Mouse (Mus musculus) liver, adult 2 months (tissue): Measurements from ENCODE around the gene Ldlrad3. TPM values are rescaled to one million over a fixed set of nuclear protein-coding genes. Genes with fewer than 3 reads are reported as not detected.

ENCODE experiments used
- DNase-seq: peaks from one replicate; pipeline ENCODE4 v3.0.0-alpha.2; 2011; ENCODE audit warnings: low read depth, low spot score; ENCODE audit errors: extremely low read depth
- H3K27ac ChIP-seq: fragments of 200-500 bp; replicated peaks from 2 replicates; pipeline ENCODE4 v1.5.1; 2012; ENCODE audit warnings: low read depth, mild to moderate bottlenecking, control low read depth, inconsistent platforms, low read length; ENCODE audit not compliant: insufficient read depth
- H3K27me3 ChIP-seq: fragments of 200-500 bp; 2 replicates; pipeline ENCODE4 v1.6.1; 2012; ENCODE audit warnings: mild to moderate bottlenecking, moderate library complexity, low read length, inconsistent platforms; ENCODE audit not compliant: control insufficient read depth, insufficient read depth
- H3K36me3 ChIP-seq: fragments of 200-500 bp; 2 replicates; pipeline ENCODE4 v1.6.1; 2012; ENCODE audit warnings: low read length, inconsistent platforms; ENCODE audit not compliant: control insufficient read depth, insufficient read depth
- H3K4me1 ChIP-seq: fragments of 200-500 bp; 2 replicates; pipeline ENCODE4 v1.6.1; 2011; ENCODE audit warnings: low read length; ENCODE audit not compliant: control insufficient read depth, insufficient read depth
- H3K4me3 ChIP-seq: fragments of 200-500 bp; 2 replicates; pipeline ENCODE4 v1.5.1; 2011; ENCODE audit warnings: low read depth, mild to moderate bottlenecking, control low read depth, low read length, moderate library complexity; ENCODE audit not compliant: insufficient read depth
- H3K79me2 ChIP-seq: fragments of 200-500 bp; 2 replicates; pipeline ENCODE4 v1.6.1; 2012; ENCODE audit warnings: inconsistent platforms, mild to moderate bottlenecking, low read length, moderate library complexity; ENCODE audit not compliant: control insufficient read depth, insufficient read depth
- H3K9ac ChIP-seq: fragments of 200-500 bp; 2 replicates; pipeline ENCODE4 v1.6.1; 2012; ENCODE audit warnings: low read depth, mild to moderate bottlenecking, control low read depth, inconsistent platforms, low read length
- CTCF ChIP-seq: fragments of 200-500 bp; IDR thresholded peaks from 2 replicates; pipeline ENCODE4 v1.5.1; 2011; ENCODE audit warnings: low read depth, low read length, control low read depth
- POLR2A ChIP-seq: fragments of 200-500 bp; IDR thresholded peaks from 2 replicates; pipeline ENCODE4 v1.6.1; 2011; ENCODE audit warnings: low read length, control low read depth; ENCODE audit not compliant: insufficient read depth; ENCODE audit errors: extremely low read depth
- WGBS: fragments of 180-500 bp; shearing (Covaris S2); methylation state at CpG from one replicate; pipeline ENCODE4 v1.1.7; 2018; 5-methylcytosine and 5-hydroxymethylcytosine counted together
- polyA plus RNA-seq: library from polyadenylated mRNA; depleted of rRNA; stranded (reverse); fragments of >200 nt; gene quantifications from 2 replicates; pipeline ENCODE4 v1.2.3, GENCODE M21; 2012
- total RNA-seq: library from RNA; depleted of rRNA; stranded (reverse); fragments of >200 nt; gene quantifications from 2 replicates; pipeline ENCODE4 v1.2.3, GENCODE M21; 2014

Ldlrad3 gene
- total and polyA plus RNA-seq, 2 experiments = 2.8 to 4.5 TPM

DNA sequence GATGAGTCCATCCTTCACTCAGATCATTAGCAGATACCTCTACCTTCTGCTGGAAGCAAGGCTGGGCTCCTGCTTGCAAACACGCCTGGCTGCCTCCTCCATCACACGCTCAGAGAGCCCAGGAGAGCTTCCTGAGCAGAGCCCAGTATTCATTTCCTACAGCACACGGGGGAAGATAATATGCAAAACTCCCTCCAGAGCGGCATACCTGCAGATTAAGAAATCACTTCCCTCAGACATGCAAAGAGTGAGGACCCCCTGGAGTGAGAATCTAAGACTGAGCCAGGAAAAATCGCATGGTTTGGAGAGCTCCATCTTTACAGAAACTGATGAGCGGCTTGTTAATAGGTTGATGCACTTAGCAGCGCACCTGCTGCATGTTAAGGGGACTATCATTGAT is 158.9 kb downstream of the Ldlrad3 start:
- TF ChIP-seq CTCF (no peak), POLR2A (no peak)
- H3K4me1 ChIP-seq = no peaks in the 10 kb centered on the region
- 92% methylated on average over 7 of the region's 7 CpGs for WGBS
- H3K4me3 ChIP-seq = no peak overlapping the region
- DNase-seq = no peak
- no peaks in the 10 kb centered on the region for H3K36me3 ChIP-seq
- no peak overlapping the region for H3K9ac ChIP-seq
- no peak overlapping the region for H3K27ac ChIP-seq
- no peaks in the 10 kb centered on the region for H3K27me3 ChIP-seq
- no peaks in the 10 kb centered on the region; the same call in 1 of the 2 replicates for H3K79me2 ChIP-seq

DNA sequence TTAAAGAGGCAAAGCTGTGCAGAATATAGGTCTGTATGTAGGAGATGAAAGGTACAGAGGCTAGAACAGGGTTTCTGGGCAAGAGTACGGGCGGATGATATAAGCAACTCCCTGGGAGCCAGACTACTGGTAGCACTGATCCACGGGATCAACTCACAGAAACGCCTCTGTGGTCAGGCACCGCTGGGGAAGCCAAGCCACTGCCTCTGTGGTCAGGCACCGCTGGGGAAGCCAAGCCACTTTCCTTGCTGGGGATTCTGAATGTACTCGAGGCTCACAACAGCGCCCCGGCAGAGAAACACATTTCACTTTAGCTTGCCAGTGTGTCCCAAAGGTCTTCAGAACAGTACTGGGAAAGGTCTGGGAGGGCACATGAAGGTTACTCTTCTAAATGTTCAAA is 160.0 kb downstream of the Ldlrad3 start:
- TF ChIP-seq POLR2A (no peak), CTCF (no peak)
- no peaks in the 10 kb centered on the region; the same call in 1 of the 2 replicates for H3K79me2 ChIP-seq
- H3K27ac ChIP-seq = no peak overlapping the region
- DNase-seq = no peak
- no peaks in the 10 kb centered on the region for H3K36me3 ChIP-seq
- no peaks in the 10 kb centered on the region for H3K27me3 ChIP-seq
- WGBS = 95% methylated on average over 9 of the region's 9 CpGs
- no peak overlapping the region for H3K9ac ChIP-seq
- H3K4me3 ChIP-seq = no peak overlapping the region
- H3K4me1 ChIP-seq = no peaks in the 10 kb centered on the region

DNA sequence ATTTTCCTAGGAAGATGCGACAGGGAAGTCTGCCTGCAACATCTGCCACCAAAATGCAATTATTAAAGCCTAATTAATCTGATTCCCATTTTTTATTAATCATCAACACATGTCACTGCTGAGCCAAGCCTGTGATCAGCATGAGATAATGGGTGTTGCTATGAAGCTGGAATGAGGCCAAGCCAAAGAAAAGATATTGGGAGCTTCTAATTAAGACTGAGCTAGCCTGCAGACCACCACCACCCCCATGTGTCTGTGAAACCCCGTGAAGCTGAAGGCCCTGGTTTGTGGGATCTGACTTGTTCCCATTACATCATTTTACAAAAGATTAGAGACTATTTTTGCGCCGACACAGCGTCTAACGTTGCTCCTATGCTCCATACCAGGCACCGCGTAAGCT is 161.7 kb downstream of the Ldlrad3 start:
- no peak overlapping the region for H3K4me3 ChIP-seq
- no peak overlapping the region for H3K27ac ChIP-seq
- H3K27me3 ChIP-seq = no peaks in the 10 kb centered on the region
- no peak overlapping the region for H3K9ac ChIP-seq
- H3K79me2 ChIP-seq = no peaks in the 10 kb centered on the region; the same call in 1 of the 2 replicates
- DNase-seq = no peak
- 95% methylated on average over 8 of the region's 8 CpGs for WGBS
- no peak for TF ChIP-seq CTCF
- TF ChIP-seq POLR2A = no peak
- H3K36me3 ChIP-seq = no peaks in the 10 kb centered on the region
- no peaks in the 10 kb centered on the region for H3K4me1 ChIP-seq

DNA sequence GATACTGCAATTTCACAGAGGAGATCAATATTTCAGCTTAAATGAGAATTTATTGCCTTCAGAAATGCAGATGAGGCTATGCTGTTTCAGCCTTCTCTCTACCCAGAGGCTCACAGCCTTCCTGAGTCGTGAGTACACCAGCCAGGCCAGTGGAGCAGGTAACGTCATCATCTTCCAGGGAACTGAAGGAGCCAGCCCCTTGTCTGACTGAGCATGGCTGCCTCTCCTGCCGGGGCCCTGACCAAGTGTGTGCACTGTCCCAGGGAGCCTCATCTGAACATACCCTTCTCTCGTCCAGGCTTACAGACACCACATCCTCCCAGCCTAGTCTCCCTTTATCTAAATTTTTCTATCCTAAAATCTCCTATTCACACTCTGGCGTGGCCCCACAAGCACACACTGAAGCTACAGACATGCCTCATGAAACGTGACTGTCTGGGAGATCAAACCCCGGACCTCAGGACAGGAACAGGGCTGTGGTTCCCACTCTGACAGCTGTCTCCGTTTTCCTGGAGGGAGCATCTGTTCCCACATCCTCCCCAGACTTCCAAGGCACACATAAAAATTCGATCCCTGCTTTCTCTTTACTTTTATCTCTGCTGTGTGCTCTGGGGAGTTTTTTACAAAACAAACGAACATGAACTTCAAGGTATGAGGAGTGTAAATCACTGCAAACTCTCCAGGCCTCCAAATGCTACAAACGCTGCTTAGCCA is 164.7 kb downstream of the Ldlrad3 start:
- H3K27me3 ChIP-seq = no peaks in the 10 kb centered on the region
- no peak overlapping the region for H3K4me3 ChIP-seq
- H3K27ac ChIP-seq = no peak overlapping the region
- no peak overlapping the region for H3K9ac ChIP-seq
- no peak for DNase-seq
- 62% methylated on average over 11 of the region's 11 CpGs for WGBS
- no peaks in the 10 kb centered on the region; the same call in 1 of the 2 replicates for H3K79me2 ChIP-seq
- no peaks in the 10 kb centered on the region for H3K4me1 ChIP-seq
- no peaks in the 10 kb centered on the region for H3K36me3 ChIP-seq
- TF ChIP-seq CTCF (no peak), POLR2A (no peak)

DNA sequence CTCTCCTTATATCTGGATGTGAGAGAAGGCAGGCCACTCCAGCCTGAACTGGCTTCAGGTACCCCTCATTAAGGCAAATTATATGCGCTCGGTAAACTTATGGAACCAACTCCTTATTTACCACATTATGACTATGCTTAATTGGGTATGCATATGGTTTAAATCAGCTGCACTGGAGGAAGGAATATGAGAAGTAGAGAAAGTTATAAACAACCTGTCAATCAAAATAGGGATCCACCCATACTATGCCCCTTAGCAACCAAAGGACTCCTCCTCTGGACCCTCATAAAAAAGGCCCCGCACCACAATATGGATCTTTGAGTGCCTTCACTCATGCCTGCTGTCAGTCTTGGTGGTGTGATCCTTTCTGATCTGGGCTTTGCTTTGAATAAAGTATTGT is 165.6 kb downstream of the Ldlrad3 start:
- TF ChIP-seq CTCF (no peak), POLR2A (no peak)

DNA sequence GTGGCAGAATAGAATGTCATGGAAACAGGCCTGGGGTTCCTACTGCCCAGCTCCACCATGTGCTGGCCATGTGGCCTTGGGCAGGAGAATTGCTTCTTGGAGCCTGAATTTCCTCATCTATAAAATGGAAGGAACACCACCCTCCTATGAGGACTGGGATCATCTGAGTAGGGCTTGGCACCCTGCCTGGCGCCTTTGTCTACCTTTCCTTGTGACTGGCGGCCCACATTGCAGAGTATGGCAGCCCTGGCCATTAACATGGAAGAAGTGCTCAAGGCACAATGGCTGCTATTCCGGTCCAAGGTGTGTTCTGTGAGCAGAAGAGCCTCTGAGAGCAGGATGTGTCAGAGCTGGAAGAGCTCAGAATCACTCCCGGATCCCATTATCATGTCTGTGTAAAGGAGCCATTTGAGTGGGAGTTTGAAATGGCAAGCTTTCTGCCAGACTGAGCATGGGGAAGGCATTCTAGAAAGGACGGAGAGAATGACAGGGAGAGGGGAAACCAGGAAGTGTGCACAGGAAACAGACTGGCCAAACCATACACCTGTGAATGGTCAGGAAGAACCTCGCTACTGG is 171.6 kb downstream of the Ldlrad3 start:
- DNase-seq = no peak
- no peak for TF ChIP-seq POLR2A
- TF ChIP-seq CTCF = no peak
- Histone ChIP-seq H3K4me3 (no peak overlapping the region), H3K27ac (no peak overlapping the region), H3K4me1 (no peaks in the 10 kb centered on the region), H3K9ac (no peak overlapping the region), H3K79me2 (no peaks in the 10 kb centered on the region), H3K36me3 (no peaks in the 10 kb centered on the region), H3K27me3 (no peaks in the 10 kb centered on the region)
- 96% methylated on average over 6 of the region's 6 CpGs for WGBS

More for the DNA sequence above, 165.6 kb downstream of the Ldlrad3 start:
- H3K4me1 ChIP-seq = no peaks in the 10 kb centered on the region
- H3K9ac ChIP-seq = no peak overlapping the region
- no peak overlapping the region for H3K4me3 ChIP-seq
- H3K27ac ChIP-seq = no peak overlapping the region
- no peak for DNase-seq
- H3K79me2 ChIP-seq = no peaks in the 10 kb centered on the region; the same call in 1 of the 2 replicates
- no peaks in the 10 kb centered on the region for H3K27me3 ChIP-seq
- WGBS = 99% methylated on average over 3 of the region's 3 CpGs
- H3K36me3 ChIP-seq = no peaks in the 10 kb centered on the region
